Mouse (Mus musculus) heart, adult 8-10 months (tissue): ENCODE measurements around the gene Ccr10. TPM values are rescaled to one million over a fixed set of nuclear protein-coding genes. Genes with fewer than 3 reads are reported as not detected.
"Not testable (repeated sequence)": the region's sequence is repeated elsewhere in the genome, so short reads cannot be mapped to it uniquely, and the experiment has no call there.

Experiments
- DNase-seq: peaks from one replicate; pipeline ENCODE4 v3.0.0; 2022; ENCODE audit warnings: low spot score
- microRNA-seq: library from miRNA; unstranded; fragments of <30 nt; microRNA quantifications from one replicate; pipeline ENCODE4 v1.2.0, GENCODE M21; 2022
- total RNA-seq, 4 experiments: library from RNA; stranded (reverse); gene quantifications; 2 replicates each; pipeline ENCODE4 v1.2.4; 2022

Gene Ccr10
- total RNA-seq, 4 experiments from 2014 or later: 0.14 to 0.19 TPM; not detected in 2

GRCm38 (mm10) chr11:101125008-101125407, 50.2 kb downstream of the Ccr10 start:
- DNase-seq: not testable (repeated sequence)

- not testable (repeated sequence) for DNase-seq
Observed at GRCm38 (mm10) chr11:101124494-101124893, 50.7 kb downstream of the Ccr10 start.

Small RNA genes within 50 kb of the gene (microRNA-seq; reads per million reads assigned to microRNA genes)
- not detected for gene Gm27626

Other genes starting within 250 kb of the Ccr10 start
- gene Stat3, start 235.9 kb downstream of the Ccr10 start, total RNA-seq: 100 to 1,000 TPM in 1 of 4 experiments, 10 to 100 TPM in 3; 76.6 to 108 (median 91.0) TPM
- gene Cavin1, start 204.6 kb downstream of the Ccr10 start, total RNA-seq: 100 to 1,000 TPM; 190 to 247 (median 212) TPM
- gene Atp6v0a1, start 166.0 kb downstream of the Ccr10 start, total RNA-seq: 100 to 1,000 TPM in 1 of 4 experiments, 10 to 100 TPM in 3; 85.0 to 100 (median 88.9) TPM
- 10 to 100 TPM in 1 of 4 experiments, 1 to 10 TPM in 3; 7.3 to 10.1 (median 7.8) TPM for gene Naglu, start 105.4 kb downstream of the Ccr10 start, total RNA-seq
- 1 to 10 TPM in 1 of 4 experiments, under 1 TPM in 3; 0.22 to 1.5 (median 0.52) TPM for gene Hsd17b1, start 97.0 kb downstream of the Ccr10 start, total RNA-seq
- gene Coasy, start 92.9 kb downstream of the Ccr10 start, total RNA-seq: 10 to 100 TPM; 14.5 to 21.0 (median 17.6) TPM
- gene Mlx, start 88.2 kb downstream of the Ccr10 start, total RNA-seq: 10 to 100 TPM; 15.5 to 24.4 (median 20.0) TPM
- 1 to 10 TPM; 2.3 to 3.1 (median 2.8) TPM for gene Psmc3ip, start 80.0 kb downstream of the Ccr10 start, total RNA-seq
- gene Retreg3, start 55.5 kb downstream of the Ccr10 start, total RNA-seq: 10 to 100 TPM; 26.5 to 31.2 (median 29.0) TPM
- gene Tubg1, start 55.5 kb downstream of the Ccr10 start, total RNA-seq: 10 to 100 TPM; 23.2 to 27.3 (median 25.4) TPM
- gene Tubg2, start 19.5 kb downstream of the Ccr10 start, total RNA-seq: 1 to 10 TPM; 2.7 to 4.9 (median 3.0) TPM
- 1 to 10 TPM; 1.1 to 2.9 (median 1.5) TPM for gene Cntnap1, start 4.9 kb downstream of the Ccr10 start, total RNA-seq
- gene Plekhh3, start 4.1 kb downstream of the Ccr10 start, total RNA-seq: 10 to 100 TPM; 23.4 to 29.9 (median 28.1) TPM
- 10 to 100 TPM; 28.6 to 37.3 (median 31.7) TPM for gene Ezh1, start 51.0 kb upstream of the Ccr10 start, total RNA-seq
- gene Ramp2, start 70.6 kb upstream of the Ccr10 start, total RNA-seq: 10 to 100 TPM; 60.8 to 93.6 (median 83.9) TPM
- gene Vps25, start 78.3 kb upstream of the Ccr10 start, total RNA-seq: 100 to 1,000 TPM in 3 of 4 experiments, 10 to 100 TPM in 1; 88.4 to 109 (median 104) TPM
- 10 to 100 TPM in 3 of 4 experiments, 1 to 10 TPM in 1; 7.6 to 16.6 (median 14.2) TPM for gene Wnk4, start 85.1 kb upstream of the Ccr10 start, total RNA-seq
- gene Cntd1, start 103.6 kb upstream of the Ccr10 start, total RNA-seq: under 1 TPM in 3 of 4 experiments, not detected in 1; 0.14 to 0.29 (median 0.22) TPM
- gene Coa3, start 103.7 kb upstream of the Ccr10 start, total RNA-seq: 100 to 1,000 TPM in 2 of 4 experiments, 10 to 100 TPM in 2; 93.0 to 105 (median 98.0) TPM
- gene Becn1, start 126.8 kb upstream of the Ccr10 start, total RNA-seq: 100 to 1,000 TPM in 2 of 4 experiments, 10 to 100 TPM in 2; 78.6 to 116 (median 100) TPM
- 10 to 100 TPM; 66.4 to 85.0 (median 73.6) TPM for gene Psme3, start 140.8 kb upstream of the Ccr10 start, total RNA-seq
- 1 to 10 TPM; 1.4 to 1.9 (median 1.7) TPM for gene Aoc2, start 149.6 kb upstream of the Ccr10 start, total RNA-seq
- 1 to 10 TPM; 7.1 to 9.2 (median 8.5) TPM for gene Aoc3, start 155.2 kb upstream of the Ccr10 start, total RNA-seq
- not detected for gene G6pc, start 192.1 kb upstream of the Ccr10 start, total RNA-seq
- 10 to 100 TPM; 12.3 to 25.8 (median 22.4) TPM for gene Aarsd1, start 242.2 kb upstream of the Ccr10 start, total RNA-seq
- gene Gm27029, start 249.4 kb upstream of the Ccr10 start, total RNA-seq: 10 to 100 TPM in 1 of 4 experiments, 1 to 10 TPM in 3; 5.0 to 11.5 (median 6.8) TPM
- 10 to 100 TPM; 10.5 to 13.1 (median 11.8) TPM for gene Rundc1, start 249.6 kb upstream of the Ccr10 start, total RNA-seq
- gene Ptges3l, start 249.9 kb upstream of the Ccr10 start, total RNA-seq: 10 to 100 TPM; 46.5 to 67.8 (median 61.1) TPM